Mouse (Mus musculus) gonadal fat pad, adult 2 months (tissue): ENCODE measurements around the gene Hoxc12. TPM values are rescaled to one million over a fixed set of nuclear protein-coding genes. Genes with fewer than 3 reads are reported as not detected.

ENCODE experiments used
- DNase-seq: peaks from one replicate; pipeline ENCODE4 v3.0.0-alpha.2; 2012; ENCODE audit warnings: low read depth
- polyA plus RNA-seq: library from polyadenylated mRNA; depleted of rRNA; stranded (reverse); fragments of >200 nt; gene quantifications from 2 replicates; pipeline ENCODE4 v1.2.3, GENCODE M21; 2012

Gene Hoxc12
- polyA plus RNA-seq, 1 experiment: not detected

DNA sequence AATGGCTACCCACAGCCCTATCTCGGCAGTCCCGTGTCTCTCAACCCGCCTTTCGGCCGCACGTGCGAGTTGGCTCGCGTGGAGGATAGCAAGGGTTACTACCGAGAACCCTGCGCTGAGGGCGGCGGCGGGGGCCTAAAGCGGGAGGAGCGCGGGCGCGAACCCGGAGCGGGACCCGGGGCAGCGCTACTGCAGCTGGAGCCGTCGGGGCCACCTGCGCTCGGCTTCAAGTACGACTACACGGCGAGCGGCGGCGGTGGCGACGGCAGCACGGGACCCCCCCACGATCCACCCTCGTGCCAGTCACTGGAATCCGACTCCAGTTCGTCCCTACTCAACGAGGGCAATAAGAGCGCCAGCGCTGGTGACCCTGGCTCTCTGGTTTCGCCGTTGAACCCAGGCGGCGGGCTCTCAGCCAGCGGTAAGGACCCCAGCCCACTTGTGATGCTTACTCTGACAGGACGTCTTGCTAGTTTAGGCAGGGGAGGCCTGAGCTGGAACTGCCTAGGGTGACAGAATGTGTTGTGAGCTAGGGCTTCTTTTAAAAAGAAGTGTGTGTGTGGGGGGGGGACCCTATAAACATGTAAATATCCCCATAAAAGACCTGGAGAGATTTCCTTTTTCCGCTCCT lies 594 bp downstream of the Hoxc12 start:
- DNase-seq: no peak

DNA sequence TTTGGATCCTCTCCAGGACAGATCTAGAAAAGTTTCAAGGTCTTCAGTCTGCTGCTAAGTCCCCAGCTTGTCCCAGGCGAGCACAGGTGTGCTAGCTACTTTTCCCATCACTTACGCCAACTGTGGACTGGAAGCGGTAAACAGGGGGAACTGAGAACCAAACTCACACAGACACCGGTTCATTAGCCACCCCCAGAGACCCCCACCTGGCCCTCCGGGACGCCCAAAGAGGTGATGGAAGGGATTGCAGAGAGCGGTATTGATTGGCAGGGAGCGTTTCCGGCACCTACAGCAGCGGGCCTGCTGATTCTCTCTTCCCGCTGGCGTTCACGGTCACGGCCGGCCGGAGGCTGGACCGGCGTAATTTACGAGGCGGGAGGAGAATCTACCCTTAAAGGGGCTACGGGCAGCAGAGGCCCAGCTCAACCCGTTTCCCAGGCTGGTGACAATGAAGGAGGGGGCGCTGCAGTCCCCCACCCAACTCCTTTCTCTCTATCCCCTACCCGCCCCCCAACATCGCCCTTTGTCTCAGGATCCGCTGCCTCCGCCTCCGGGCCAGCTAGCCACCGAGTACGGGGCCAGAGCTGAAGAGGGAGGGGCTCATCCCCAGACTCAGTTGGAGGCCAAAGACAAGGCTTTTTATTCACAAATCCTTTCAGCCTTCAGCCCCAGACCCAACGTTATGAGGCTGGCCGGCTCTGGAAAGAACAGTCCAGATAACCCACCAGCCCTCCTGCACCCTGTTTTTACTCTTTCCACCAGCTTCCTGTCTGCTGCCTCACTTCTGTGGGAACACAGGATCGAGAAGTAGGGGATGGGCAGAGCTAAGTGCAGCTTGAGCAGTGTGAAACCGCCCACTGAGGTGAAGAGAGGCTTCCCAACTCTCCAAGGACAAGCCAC lies 2.9 kb downstream of the Hoxc12 start:
- DNase-seq: no peak

DNA sequence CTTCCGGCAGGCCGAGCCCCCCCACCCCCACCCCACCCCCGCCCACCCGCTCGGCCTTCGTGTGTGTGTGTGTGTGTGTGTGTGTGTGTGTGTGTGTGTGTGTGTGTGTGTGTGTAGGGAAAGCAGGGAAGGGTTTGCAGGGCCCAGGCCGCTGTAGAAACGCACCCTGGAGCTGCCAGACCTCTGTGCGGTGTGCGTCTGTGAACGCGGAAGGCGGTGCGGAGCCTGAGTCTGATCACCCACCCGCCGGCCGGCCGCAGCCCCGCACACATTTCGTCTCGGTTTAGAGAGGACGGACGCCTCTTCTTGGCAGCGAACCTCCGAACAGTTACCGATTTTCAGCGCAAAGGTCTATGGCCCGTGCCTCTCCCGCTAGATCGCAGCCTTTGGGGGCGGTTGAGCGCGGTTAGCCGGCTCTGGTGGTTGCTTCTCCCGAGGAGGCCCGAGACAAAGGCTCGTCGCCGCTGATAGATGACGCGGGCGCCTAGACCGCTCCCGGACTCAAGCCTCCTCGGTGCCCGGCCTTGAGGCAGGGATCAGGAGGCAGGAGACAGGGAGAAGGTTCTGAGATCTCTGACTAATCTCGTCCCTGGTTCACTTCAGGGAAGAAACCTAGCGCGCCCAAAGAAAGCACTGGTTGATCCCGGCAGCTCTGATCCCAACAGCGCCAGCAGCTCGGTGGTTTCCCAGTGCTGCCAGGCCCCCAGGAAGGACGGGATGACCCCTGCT lies 6.3 kb downstream of the Hoxc12 start:
- no peak for DNase-seq

DNA sequence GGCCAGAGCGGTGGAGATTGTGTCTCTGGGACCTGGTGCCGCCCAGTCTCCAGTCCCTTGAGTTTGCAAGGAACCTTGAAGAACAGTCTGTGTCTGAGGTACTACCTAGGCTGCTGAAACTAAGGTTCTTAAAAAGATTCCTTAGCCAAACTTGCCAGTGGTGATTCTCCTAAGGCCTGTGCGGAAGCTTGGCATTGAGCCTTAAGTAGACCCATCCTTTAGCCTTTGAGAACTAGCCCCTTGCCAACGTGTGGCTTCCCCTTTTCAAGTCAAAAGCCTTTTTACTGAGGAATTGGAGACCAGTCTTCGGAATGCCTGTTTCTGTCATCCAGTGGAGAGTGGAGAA lies 6.9 kb downstream of the Hoxc12 start:
- DNase-seq: no peak

DNA sequence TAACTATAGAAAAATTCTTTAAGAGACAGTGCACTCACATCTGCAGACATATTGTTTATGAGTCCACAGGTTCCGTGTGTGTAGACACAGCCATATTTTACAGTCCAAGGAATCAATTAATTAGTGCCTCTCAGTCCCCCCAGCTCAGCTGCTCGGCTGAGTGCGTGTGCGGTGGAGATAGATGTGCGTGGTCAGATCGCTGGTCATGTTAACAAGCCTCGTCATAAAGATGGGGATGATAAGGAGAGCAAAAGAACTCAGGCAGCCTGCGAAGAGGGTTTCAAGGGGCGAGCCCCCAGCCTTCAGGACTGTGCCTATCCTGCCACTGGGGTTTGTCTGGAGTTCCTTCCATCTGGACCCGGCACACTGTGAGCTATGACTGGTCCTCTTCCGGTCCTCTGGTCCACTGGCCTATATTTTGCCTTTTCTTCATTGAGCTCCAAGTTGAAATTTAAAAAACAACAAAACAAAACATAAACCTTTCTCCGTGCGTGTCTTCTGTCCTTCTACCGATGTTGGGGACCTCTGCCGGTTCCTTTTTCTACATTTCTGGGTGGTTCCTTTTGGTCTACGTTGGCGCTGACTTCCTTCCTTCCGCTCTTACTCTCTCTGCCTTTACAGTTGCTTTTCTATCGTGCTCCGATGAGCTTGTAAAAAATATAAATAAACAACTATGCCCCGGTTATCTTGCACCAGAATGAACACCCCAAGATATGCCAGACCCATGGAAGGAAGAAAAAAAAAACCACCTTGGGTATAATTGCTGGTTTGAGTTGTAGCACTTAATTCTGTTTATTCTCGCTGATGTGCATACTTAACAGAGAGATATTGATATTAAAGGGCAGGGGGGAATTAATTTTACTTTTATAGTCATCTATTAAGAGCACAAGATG lies 8.9 kb downstream of the Hoxc12 start:
- no peak for DNase-seq

DNA sequence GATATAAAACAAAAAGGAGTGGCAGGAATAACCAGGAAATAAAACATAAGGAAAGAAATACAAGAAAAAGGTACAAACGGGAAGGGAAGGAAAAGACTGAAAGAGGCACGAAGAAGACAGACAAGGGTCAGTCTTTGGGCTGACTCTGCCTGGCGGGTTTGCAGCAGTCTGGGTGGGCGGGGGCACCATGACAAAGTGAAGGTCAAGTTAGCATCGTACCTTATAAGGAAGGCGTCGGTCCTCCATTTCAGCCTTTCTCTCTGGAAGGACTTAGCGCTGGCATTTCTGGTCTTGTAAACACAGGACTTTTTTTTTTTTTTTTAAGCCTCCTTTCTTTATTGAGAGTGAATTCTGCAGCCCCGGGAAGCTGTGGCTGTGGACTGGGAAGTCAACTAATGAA lies 10.7 kb downstream of the Hoxc12 start:
- DNase-seq: no peak

DNA sequence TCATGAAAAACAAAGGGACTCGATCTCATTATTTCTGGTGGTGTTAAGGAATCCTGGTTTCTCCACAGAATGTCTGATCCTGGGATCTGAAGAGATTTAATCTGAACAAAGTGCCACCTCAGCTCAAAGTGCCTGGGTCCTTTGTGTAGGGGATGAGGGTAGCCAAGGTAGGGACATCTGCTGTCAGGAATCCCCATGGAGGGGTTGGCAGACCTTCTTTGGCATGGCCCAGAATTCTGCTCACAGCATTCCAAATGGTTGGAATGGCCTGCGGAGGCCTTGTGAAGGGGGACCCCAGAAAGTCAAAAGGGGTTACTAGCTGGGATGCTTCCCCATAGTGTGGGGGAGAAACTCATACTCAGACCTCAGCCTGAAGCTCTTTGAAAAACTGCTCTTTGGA lies 12.3 kb downstream of the Hoxc12 start:
- no peak for DNase-seq

DNA sequence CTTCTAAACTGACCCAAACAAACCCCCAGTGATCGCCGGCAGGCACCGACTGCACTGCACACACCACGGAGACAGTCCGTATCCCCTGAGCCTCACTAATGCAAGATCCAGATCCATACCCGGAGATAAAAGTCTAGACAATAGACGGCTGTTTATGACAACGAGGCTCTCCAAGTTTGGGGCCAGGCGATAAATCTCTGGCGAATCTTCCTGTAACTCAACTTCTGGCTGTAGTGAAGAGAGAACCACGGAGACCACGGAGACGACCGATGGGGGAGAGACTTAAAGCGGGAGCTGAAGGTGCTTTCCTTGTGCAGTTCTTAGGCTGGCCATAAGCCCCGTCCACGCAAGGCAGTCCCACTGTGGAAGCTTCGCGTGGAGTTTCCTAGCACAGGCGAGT lies 13.1 kb downstream of the Hoxc12 start:
- DNase-seq: no peak

DNA sequence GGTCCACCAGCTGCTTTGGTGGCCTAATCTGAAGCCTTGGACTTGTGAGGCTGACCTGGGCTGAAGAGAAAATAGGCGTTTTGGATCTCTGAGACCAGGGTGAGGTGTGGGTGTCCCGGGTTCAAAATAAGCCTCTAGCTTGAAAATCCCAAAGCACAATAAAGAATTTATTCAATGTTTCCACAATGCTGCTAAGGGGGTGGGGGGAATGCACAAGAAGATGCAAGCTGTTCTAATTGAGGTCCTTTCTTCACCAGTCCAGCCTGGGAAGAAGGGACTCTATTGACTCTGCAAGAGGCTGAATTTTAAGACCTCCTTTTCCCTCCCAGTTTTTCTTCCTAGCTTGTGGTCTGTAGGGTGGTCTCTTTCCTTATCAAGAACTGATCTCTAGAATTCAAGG lies 14.3 kb downstream of the Hoxc12 start:
- no peak for DNase-seq

DNA sequence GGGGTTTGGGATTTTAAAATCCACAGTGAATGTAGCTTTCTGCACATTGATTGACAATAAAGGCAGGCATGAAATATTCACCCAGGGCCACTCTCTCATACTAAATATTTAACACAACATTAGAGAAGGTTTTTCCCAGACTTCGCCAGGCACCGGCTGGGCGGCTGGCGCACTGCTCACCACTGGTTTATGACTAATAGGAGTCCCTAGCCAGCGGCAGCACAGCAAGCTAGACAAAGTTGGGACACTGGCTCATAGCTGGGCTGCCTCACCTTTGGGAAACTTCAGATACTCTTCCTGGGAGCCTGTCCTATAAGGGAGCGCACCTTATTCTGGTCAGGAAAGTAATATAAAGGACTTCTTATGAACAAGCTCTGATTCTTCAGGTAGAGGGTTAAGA lies 17.0 kb downstream of the Hoxc12 start:
- DNase-seq: no peak

DNA sequence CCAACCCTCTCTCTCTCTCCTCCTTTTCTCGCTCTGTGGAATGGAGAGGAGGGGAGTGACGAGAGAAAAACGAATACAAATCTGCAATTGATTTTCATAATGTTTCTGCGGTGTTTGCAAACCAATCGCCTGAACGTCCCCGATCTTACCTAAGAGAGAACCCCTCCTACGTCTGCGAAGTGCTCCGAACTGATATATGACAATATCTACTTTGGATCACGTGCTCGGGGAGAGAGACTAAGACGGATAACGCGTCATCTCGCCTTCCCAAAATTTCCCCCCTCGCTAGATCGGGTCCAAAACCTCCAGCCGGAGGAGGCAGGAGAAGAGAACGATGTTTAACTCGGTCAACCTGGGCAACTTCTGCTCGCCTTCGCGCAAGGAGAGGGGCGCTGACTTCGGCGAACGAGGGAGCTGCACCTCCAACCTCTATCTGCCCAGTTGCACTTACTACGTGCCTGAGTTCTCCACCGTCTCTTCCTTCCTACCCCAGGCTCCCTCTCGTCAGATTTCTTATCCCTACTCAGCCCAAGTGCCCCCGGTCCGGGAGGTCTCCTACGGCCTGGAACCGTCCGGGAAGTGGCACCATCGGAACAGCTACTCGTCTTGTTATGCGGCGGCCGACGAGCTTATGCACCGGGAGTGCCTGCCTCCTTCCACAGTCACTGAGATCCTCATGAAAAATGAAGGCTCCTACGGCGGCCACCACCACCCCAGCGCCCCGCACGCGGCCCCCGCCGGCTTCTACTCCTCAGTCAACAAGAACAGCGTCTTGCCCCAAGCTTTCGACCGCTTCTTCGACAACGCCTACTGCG lies 17.8 kb downstream of the Hoxc12 start, which contains the start of gene Hoxc11:
TSS of gene Hoxc11 (plus strand) at position 236 of the 815 bp plus-strand sequence.
- DNase-seq: no peak

DNA sequence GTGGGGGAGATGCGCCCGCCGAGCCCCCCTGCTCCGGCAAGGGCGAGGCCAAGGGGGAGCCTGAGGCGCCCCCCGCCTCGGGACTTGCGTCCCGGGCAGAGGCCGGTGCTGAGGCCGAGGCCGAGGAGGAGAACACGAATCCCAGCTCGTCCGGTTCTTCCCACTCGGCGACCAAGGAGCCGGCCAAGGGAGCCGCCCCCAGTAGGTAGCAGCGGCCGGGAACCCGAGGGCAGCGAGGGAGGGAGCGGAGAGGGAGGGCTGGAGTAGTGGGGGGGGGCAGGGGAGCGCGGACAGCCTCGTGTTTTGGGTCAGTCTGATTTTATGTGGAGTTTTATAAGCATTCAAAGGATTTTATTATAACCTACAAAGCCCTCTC lies 18.4 kb downstream of the Hoxc12 start:
- no peak for DNase-seq

DNA sequence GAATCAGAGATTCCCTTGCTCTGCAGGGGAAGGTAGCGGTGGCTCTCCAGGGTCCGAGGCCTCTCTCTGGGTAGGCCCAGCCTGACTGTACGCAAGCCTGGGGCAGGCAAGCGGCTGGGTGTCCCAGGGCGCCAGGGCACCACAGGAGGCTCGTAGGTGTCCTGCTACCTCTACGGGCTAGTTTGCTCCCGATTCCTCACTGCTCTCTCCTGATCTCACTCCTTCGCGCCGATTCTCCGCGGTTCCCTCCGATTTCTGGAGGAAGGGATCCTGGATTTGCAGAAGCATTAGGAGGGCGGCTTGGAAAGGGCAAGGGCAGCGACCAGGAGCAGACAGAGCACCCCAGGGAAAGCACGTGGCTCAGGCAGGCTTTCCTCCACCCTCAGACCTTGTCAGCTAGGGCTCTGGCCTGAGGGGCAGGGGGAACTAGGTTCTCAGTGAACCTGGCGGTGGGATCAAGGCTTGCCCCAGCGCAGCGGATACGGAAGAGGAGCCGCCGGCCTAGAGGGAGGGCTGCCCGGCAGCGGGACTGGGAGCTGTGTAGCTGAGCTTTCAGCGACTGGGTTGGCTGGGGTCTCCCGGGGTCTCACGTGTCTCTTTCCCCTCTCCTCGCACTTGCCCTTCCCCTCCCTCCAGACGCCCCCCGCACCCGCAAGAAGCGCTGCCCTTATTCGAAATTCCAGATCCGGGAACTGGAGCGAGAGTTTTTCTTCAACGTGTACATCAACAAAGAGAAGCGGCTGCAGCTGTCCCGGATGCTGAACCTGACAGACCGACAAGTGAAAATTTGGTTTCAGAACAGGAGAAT lies 19.5 kb downstream of the Hoxc12 start:
- DNase-seq: no peak

DNA sequence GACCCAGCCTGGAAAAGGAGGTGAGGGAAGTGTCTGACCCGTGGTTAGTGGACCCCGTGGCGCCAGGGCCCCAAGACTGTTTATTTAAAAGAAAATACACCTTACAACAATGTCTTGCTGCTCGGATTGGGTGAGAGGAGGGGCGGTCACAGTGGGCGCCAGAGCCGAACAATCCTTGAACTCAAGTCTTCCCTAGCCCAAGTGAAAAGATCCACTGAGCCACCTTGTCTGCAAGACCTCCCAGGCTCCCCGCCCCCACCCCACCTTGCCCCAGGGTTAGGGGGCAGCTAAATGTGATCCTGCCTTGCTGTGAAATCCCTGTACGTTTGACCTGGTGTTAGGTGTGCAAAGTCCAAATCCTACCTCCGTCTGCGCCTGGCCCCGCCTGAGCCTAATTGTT lies 20.3 kb downstream of the Hoxc12 start:
- DNase-seq: no peak

DNA sequence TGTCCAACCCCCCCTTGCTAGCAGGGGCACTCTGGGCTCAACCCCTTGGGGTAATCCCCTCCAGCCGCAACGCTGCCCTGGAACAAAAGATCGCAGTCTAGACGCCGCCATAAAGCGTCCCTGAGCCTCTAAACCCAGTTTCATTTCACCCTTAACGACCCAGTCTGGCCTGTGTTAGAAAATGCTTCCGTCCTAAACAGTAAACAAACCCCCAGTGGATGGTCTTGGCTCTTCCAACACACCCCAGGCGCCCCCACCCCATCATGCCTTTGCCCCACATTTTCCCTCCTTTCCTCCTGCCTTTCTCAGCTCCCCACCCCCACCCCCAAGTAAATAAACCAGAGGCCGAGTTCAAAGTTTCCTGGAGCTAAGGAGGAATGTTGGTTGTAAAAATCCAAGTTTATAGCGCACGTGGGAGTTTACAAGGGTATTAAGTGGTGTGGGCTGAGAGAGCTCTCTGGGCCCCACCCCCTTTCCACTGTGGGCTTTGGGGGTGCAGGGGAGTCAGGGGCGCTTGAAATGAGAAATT lies 23.2 kb downstream of the Hoxc12 start:
- no peak for DNase-seq

DNA sequence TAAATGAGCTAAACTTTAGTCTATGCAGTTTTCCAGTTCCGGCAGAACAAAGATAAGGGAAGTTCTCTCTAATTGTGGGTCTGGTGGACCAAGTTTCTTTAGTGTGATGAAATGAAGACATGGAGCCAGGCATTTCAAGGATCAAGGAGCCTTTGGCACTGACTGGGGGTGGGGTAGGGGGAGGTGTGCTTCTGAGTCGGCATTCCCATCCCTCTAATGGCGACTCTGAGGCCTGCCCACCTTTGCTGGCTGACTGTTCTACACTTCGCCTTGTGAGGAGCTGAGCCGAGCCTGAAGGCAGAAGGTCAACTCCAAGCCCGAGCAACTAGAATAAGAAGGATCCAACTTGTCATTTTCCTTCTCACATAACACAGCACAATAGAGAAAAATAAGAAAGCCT lies 25.2 kb downstream of the Hoxc12 start:
- no peak for DNase-seq

DNA sequence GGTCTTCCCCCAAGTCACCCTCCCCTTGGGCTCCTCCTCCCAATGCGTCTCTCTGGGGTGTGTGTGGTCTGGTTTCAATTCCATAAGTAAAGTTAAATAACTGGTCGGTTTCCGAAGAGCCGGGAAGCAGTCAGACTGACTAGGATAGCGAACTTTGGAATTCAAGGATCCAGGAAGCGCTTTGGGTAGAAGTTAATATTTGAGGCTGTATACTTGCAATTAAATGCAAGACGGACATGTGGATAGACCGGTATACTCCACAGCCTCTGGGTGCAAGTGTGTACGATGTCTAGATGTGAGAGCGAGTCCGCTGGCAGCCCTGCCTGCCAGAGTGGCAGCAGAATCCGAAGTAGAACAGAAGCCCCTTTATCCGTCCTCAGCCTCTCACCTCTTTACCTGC lies 25.9 kb downstream of the Hoxc12 start:
- DNase-seq: no peak

DNA sequence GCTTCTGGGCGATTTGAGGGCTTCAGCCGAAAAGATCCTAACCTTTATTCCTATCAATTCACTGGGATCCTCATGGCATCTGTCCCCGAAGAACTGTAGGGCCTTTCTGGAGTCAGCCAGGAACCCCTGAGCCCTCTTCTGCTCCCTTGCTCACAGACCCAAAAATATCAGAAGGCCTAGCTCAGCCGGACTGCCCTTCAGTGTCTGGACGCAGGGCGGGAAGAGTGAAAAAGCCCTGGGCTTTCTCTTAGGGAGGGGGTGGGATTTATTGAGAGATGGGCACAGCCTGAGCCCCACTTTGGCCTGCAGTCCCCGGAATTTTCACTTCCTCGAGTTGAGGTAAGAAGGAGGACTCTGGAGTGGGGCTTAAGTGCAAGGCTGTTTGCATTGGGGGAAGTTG lies 26.7 kb downstream of the Hoxc12 start:
- no peak for DNase-seq

DNA sequence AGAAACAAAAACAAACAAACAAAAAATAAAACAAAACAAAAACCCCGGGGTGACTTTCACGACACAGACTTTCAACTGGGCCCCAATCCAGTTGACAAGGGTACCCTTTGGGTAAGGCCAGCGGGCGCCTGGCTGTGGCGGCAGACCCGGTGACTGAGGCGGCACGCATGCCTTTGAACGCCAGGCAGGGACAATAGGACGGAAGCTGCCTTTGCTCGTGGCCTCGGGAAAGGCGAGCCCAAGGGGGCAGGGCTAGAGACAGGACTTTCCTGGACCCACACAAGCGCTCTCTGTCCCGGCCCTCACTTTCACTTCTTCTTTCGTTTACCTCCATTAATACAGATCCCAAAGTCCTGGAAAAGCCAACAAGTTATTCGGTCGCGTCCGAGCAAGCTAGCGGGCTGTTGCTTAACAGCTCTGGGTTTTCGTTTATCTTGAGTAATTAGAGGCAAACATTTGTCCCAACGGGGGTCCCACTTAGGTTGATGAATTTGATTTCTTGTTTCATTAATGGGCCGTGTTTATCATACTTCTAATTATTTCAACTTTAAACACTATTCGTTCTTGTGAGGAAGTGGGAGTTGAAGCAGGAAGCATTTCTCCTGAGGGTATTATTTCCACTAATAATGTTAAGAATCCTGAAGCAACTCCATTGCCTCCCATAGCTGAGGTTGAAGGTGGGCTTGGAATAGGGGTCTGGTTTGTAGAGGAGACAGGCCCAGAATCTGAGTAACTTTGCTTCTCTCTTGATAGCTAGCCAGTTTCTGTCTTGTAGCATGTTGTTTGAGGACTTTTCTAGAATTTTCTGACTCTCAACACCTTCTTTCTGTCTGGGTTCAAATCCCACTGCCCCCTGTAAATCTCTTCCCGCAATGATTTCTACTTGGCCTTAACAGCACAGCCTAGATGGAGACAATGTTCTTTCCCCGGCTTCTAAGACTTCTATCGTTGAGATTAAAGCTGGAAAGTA lies 27.4 kb downstream of the Hoxc12 start:
- DNase-seq: no peak
